In the genomic region with DNA sequence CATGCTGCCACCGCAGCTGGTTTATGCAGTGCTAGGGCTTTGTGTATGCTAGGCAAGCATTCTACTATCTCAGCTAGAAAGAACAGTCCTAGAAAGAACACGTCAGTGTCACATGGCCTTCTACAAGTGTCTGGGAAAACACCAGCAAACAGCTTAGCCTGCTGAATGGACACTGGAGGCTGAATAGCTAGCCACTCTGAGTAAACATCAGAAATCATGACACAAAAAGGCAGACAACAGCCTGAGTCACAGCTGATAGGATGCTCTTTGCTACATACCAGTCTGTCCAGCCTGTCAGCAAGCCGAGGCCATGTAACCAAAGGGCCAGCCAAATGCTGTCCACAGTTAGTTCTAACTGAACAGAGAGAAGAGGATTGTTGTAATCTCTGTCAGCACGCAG, we compare ENCODE assay signal across 16 mouse cellular contexts. TPM values are rescaled to one million over a fixed set of nuclear protein-coding genes. Genes with fewer than 3 reads are reported as not detected.
DNase-seq lines count a peak whose midpoint lies in the region; ATAC-seq and TF ChIP-seq lines count a peak whose summit lies in the region.
"Had no signal": no experiment of that assay in that cellular context is flagged by ENCODE, and none has a peak within 500 bp of the region (broad histone marks: within the 10 kb centered on the region; RNA-seq: fewer than 3 reads in every experiment).

No protein-coding gene starts in this region.

- no peaks in the 10 kb centered on the region for H3K27me3 ChIP-seq in heart, embryonic 15.5 days
- no peaks in the 10 kb centered on the region for H3K27me3 ChIP-seq in midbrain, embryonic 13.5 days
- no peaks in the 10 kb centered on the region for H3K27me3 ChIP-seq in midbrain, embryonic 15.5 days (replicated peaks)
- H3K27me3 ChIP-seq: embryonic facial prominence, embryonic 12.5 days; liver, embryonic 13.5 days; neural tube, embryonic 15.5 days; stomach, embryonic 15.5 days had no signal

- peak overlapping the region; percentile 12; the same call in 1 of the 2 replicates for H3K4me2 ChIP-seq in heart, embryonic 15.5 days
- no peak overlapping the region for H3K4me2 ChIP-seq in midbrain, embryonic 13.5 days (replicated peaks)
- no peak overlapping the region for H3K4me2 ChIP-seq in midbrain, embryonic 15.5 days
- H3K4me2 ChIP-seq: embryonic facial prominence, embryonic 12.5 days; liver, embryonic 13.5 days; neural tube, embryonic 15.5 days; stomach, embryonic 15.5 days had no signal

- H3K9me3 ChIP-seq in heart, embryonic 15.5 days (replicated peaks) = no peaks in the 10 kb centered on the region
- H3K9me3 ChIP-seq in midbrain, embryonic 13.5 days = no peaks in the 10 kb centered on the region
- H3K9me3 ChIP-seq in midbrain, embryonic 15.5 days = no peaks in the 10 kb centered on the region
- H3K9me3 ChIP-seq: embryonic facial prominence, embryonic 12.5 days; forebrain, embryonic 10.5 days; liver, embryonic 13.5 days; neural tube, embryonic 15.5 days; stomach, embryonic 15.5 days had no signal

- no peak for TF ChIP-seq POLR2A in brain, embryonic 14.5 days (IDR thresholded peaks at IDR 0.05; ENCODE audit: borderline replicate concordance, extremely low read depth, insufficient read depth, insufficient read length, poor library complexity, severe bottlenecking)

- intact Hi-C loops in heart, postnatal 14 days (cut with DNase I) = no loop called here

- TF ChIP-seq CTCF in brain, embryonic 14.5 days (IDR thresholded peaks at IDR 0.05; ENCODE audit: borderline replicate concordance, extremely low read depth, insufficient read depth, insufficient read length) = no peak

- H3K27ac ChIP-seq in heart, embryonic 15.5 days = no peak overlapping the region
- H3K27ac ChIP-seq in midbrain, embryonic 13.5 days = no peak overlapping the region
- no peak overlapping the region for H3K27ac ChIP-seq in midbrain, embryonic 15.5 days
- H3K27ac ChIP-seq: embryonic facial prominence, embryonic 12.5 days; forebrain, embryonic 10.5 days; liver, embryonic 13.5 days; macrophage; neural tube, embryonic 15.5 days; stomach, embryonic 15.5 days had no signal

- no peak overlapping the region for H3K9ac ChIP-seq in heart, embryonic 15.5 days
- H3K9ac ChIP-seq in midbrain, embryonic 13.5 days (replicated peaks) = no peak overlapping the region
- H3K9ac ChIP-seq in midbrain, embryonic 15.5 days = no peak overlapping the region
- H3K9ac ChIP-seq: embryonic facial prominence, embryonic 12.5 days; liver, embryonic 13.5 days; neural tube, embryonic 15.5 days; stomach, embryonic 15.5 days had no signal

- no peaks in the 10 kb centered on the region for H3K36me3 ChIP-seq in heart, embryonic 15.5 days
- no peaks in the 10 kb centered on the region for H3K36me3 ChIP-seq in midbrain, embryonic 13.5 days
- no peaks in the 10 kb centered on the region for H3K36me3 ChIP-seq in midbrain, embryonic 15.5 days (replicated peaks)
- H3K36me3 ChIP-seq: embryonic facial prominence, embryonic 12.5 days; forebrain, embryonic 10.5 days; liver, embryonic 13.5 days; neural tube, embryonic 15.5 days; stomach, embryonic 15.5 days had no signal

- no peak for DNase-seq in heart, postnatal 14 days
- DNase-seq in brain, embryonic 14.5 days (ENCODE audit: low read depth) = peak; percentile 3
- DNase-seq in thymus, postnatal 10 days (ENCODE audit: low spot score in 2 of 2) = no peak
- no peak for DNase-seq in neural tube, embryonic 10.5 days (ENCODE audit: extremely low spot score, low spot score)
- DNase-seq: cerebellum, postnatal 36 days; liver, embryonic 13.5 days; retina, postnatal 1 day had no signal

- WGBS in heart, embryonic 15.5 days = 32% methylated on average over 4 of the region's 4 CpGs
- 69% methylated on average over 4 of the region's 4 CpGs for WGBS in midbrain, embryonic 13.5 days
- WGBS in midbrain, embryonic 15.5 days = 77% methylated on average over 4 of the region's 4 CpGs

- no peak overlapping the region for H3K4me3 ChIP-seq in heart, embryonic 15.5 days
- H3K4me3 ChIP-seq in midbrain, embryonic 13.5 days (replicated peaks) = no peak overlapping the region
- H3K4me3 ChIP-seq in midbrain, embryonic 15.5 days = no peak overlapping the region
- H3K4me3 ChIP-seq: embryonic facial prominence, embryonic 12.5 days; forebrain, embryonic 10.5 days; liver, embryonic 13.5 days; neural tube, embryonic 15.5 days; stomach, embryonic 15.5 days had no signal

- peaks cover 3% of the 10 kb centered on the region; the same call in 1 of the 2 replicates for H3K4me1 ChIP-seq in heart, embryonic 15.5 days (replicated peaks)
- H3K4me1 ChIP-seq in midbrain, embryonic 13.5 days (replicated peaks) = no peaks in the 10 kb centered on the region; the same call in 1 of the 2 replicates
- H3K4me1 ChIP-seq in midbrain, embryonic 15.5 days = no peaks in the 10 kb centered on the region
- H3K4me1 ChIP-seq: liver, embryonic 13.5 days; neural tube, embryonic 15.5 days; stomach, embryonic 15.5 days had no signal

- ATAC-seq in heart, embryonic 15.5 days (replicated peaks; ENCODE audit: insufficient number of reproducible peaks, insufficient read depth, low FRiP score, low read depth) = peak; percentile 50; the same call in 1 of the 2 replicates
- 0 out of 2 replicates have a peak, but pooled peaks have one; percentile 17 for ATAC-seq in midbrain, embryonic 13.5 days
- no peak for ATAC-seq in midbrain, embryonic 15.5 days (replicated peaks)
- ATAC-seq: CD4-positive, CD25-positive, alpha-beta regulatory T cell, adult 4 months had no signal

RNA-seq across cellular contexts. Expression of a gene that starts 32.3 kb away (rescaled TPM):
- 23.5 and 25.4 TPM in 2 replicates for polyA plus RNA-seq in heart, embryonic 15.5 days (2015; fragmentation: Nextera tagmentation; extraction: Ambion mirVana)
- 10 to 100 TPM; 69.9 to 78.9 TPM for total RNA-seq in heart, postnatal 14 days (2021)
- polyA plus RNA-seq in midbrain, embryonic 13.5 days (2015; fragmentation: Nextera tagmentation; extraction: Ambion mirVana) = 34.1 and 36.1 TPM in 2 replicates
- polyA plus RNA-seq in midbrain, embryonic 15.5 days (2015; fragmentation: Nextera tagmentation; extraction: Ambion mirVana) = 38.9 and 39.3 TPM in 2 replicates
- 23.0 and 35.2 TPM in 2 replicates for polyA plus RNA-seq in brain, embryonic 14.5 days (2012; rRNA removed)
